Mouse (Mus musculus) urinary bladder, adult 2 months (tissue): ENCODE results near the gene Dst. TPM values are rescaled to one million over a fixed set of nuclear protein-coding genes. Genes with fewer than 3 reads are reported as not detected.
A peak's percentile ranks its signal among the peaks of the same experiment; 100 is the strongest.

Experiments used
- DNase-seq: peaks from one replicate; pipeline ENCODE4 v3.0.0; 2022; ENCODE audit warnings: low spot score
- polyA plus RNA-seq: library from polyadenylated mRNA; depleted of rRNA; stranded (reverse); fragments of >200 nt; gene quantifications from 2 replicates; pipeline ENCODE4 v1.2.3, GENCODE M21; 2012

Dst gene
- polyA plus RNA-seq, 1 experiment = 77.4 TPM

DNA sequence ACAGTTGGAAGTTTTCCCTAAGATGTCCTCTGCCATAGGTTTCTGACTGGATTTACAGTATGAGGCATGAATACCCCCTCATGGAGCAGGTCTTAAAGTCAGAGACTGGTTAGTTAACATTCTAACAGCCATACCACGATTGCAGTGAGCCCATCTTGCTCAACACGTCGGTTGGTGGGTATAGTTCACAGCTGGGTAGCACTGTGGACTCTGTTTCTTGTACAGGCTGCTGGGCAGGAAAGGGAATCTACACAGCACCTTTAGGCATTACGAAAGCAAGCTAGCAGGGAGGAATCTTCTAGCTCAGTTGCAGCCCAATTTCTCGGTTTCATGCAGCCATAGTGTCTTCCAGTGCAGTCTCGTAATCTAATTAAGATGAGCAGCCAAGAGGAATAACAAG, 69.8 kb downstream of the Dst start:
- no peak for DNase-seq

DNA sequence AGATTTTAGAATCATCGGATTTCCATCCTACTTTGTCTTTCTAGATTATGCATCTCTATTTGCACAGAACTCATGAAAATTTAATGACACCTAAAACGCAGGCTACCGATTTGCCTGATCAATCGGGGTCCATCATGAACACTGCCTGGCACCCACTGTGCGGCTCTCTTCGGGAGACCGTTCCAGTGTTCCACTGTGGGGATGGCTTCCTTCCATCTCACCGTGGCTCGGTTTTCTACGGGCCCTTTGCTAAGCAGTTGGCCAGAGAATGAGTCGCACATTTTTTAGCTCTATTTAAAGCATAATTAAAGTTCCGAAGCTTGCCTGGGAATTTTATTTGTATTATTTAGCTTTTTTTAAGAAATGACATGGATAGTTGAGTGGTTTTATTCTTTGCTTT, 72.4 kb downstream of the Dst start:
- DNase-seq = no peak

GRCm38 (mm10) chr1:33989643-33990042, 81.6 kb downstream of the Dst start:
- no peak for DNase-seq

- DNase-seq = no peak
Observed at GRCm38 (mm10) chr1:33991067-33991466, 83.0 kb downstream of the Dst start.

GRCm38 (mm10) chr1:33992810-33993209, 84.8 kb downstream of the Dst start:
- no peak for DNase-seq

GRCm38 (mm10) chr1:33994201-33994600, 86.2 kb downstream of the Dst start:
- DNase-seq = no peak

DNA sequence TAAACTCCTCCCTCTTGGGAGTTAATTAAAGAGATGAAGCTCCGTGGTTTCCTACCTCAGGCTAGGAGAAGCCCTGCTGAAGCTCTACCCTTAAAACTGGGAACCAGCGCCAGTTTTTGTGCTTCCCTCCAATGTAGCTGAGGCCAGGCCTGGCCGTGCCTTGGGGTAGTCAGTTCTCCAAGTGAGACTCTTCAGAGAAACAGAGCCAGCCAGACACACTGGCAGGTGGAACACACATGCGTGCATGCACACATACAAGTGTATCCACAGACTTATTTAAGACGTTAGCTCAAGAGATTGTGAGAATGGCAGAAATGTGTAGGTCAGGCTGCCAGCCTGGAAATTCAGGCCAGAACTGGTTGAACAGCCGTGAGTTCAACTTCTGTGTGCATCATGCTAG, 87.4 kb downstream of the Dst start:
- no peak for DNase-seq

DNA sequence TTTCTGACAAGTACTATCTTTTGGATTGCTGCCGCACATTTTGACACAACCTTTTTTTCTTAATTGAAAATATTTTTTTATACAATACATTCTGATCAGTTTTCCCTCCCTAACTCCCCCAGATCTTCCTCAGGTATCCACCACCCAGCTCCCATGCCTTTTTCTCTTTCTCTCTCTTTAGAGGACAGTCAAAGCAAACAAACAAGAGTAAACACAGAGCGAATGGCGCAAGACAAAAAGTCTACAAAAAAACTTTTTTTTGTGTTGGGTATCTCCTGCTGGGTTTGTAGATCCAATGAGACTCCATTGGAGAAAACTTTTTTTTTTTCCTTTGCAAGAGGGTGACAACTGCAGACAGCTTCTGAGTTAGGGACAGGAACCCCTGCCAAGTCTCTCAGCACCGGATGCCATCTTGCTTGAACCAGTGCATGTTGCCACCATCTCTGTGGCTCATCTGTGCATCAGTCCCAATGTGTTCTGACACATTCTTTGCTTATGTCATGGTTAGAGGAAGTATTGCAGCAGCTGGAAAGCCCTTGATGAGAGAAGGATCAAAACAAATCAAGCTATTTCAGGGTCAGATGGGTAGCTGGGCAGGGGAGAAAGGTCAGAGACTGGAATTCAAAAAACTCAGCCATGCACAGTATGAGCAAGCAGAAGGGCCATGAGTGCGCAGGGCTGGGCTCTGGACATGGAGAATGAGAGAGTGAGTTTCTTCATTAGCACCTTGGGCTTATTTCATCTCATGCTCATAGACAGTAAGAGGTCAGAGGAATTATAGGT, 88.3 kb downstream of the Dst start:
- no peak for DNase-seq

- DNase-seq = no peak
Observed at GRCm38 (mm10) chr1:34002321-34002720, 94.3 kb downstream of the Dst start.

GRCm38 (mm10) chr1:34002970-34003369, 94.9 kb downstream of the Dst start:
- DNase-seq = no peak

GRCm38 (mm10) chr1:34005238-34005725, 97.3 kb downstream of the Dst start:
- no peak for DNase-seq

DNA sequence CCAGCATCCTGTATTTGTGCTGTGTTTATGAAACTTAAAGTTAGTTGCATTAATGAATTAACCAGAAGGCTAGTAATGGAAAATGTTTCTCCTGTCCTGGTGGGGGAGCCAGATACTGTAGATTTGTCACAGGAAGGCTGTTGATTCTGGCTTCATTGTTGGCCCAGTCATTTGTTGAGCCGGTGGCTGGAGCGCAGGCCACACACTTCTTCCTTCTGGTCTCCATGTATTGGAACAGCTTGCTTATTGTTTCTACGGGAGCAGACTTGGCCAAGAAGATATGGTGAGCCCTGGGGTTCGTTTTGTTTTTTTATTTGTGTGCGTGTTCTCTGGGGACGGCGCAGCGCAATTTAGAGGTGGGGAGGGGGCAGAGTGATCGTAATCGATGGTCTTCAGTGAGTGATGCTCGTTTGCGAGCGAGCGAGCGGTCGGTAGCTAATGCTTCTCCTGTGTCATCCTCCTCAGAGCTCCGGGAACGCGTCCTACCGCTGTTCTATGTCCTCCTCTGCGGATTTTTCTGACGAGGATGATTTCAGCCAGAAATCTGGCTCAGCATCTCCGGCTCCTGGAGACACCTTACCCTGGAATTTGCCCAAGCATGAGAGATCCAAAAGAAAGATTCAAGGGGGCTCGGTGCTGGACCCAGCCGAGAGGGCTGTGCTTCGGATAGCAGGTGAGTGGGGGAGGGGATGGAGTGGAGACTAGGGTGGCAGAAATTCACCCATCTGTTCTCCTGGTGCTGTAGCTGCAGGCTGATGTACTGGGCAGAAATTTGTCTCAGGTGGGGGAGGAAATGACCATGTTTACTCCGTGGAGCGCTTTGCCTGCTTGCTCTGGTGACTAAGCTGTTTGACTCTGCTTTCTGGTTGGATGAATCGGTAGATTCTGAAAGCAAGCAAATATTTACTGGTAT, 98.0 kb downstream of the Dst start:
- no peak for DNase-seq

DNA sequence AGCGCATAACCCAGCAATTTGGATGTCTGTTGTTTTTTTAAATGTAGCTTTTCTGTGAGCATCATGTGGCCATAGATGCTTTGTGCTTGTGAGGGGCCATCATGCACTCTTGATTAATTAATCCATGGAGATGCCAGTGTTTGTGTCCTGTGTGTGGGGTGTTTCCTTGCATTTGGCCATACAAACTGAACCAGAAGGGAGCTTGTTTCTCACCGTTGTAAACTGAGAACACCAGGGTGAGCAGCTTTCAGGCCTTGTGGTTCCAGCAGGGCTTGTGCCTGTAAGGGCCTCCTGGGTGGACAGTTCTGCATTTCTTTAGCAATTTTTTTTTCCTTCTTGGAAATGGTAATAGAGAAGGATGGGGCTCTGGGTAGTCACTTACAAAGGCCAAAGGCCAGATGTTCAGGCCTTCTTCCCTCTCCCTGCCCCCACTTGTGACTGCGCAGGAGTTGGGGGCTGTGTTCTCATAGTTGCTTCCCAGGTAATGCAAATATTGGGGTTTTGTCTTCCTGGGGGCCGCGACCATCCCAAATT, 98.9 kb downstream of the Dst start:
- DNase-seq = no peak

GRCm38 (mm10) chr1:34007379-34007778, 99.4 kb downstream of the Dst start:
- DNase-seq = no peak

GRCm38 (mm10) chr1:34011051-34011677, 103.1 kb downstream of the Dst start:
- peak; percentile 50 for DNase-seq

DNA sequence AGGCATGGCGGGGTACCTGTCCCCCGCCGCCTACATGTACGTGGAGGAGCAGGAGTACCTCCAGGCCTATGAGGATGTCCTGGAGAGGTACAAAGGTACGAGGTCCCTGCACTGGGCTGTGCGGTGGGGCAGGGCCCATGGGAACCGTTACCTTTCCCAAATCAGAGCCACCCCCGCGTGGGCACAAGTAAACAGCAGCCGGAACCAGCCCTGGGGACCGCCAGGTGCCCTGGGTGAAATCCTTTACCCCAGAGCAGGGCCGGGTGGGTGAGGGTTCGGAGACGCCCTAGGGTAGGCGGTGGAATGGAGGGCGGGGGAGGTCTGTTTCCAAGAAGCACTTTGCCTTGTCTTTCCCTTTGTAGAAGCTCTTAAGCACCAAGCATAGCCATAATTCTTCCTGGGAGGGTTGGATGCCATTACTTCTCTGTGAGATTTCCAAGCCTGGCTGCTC, 103.8 kb downstream of the Dst start:
- DNase-seq = no peak

- DNase-seq = no peak
Observed at GRCm38 (mm10) chr1:34013490-34013889, 105.5 kb downstream of the Dst start.

GRCm38 (mm10) chr1:34016780-34017179, 108.8 kb downstream of the Dst start:
- DNase-seq = no peak

GRCm38 (mm10) chr1:34017323-34017722, 109.3 kb downstream of the Dst start:
- DNase-seq = no peak

DNA sequence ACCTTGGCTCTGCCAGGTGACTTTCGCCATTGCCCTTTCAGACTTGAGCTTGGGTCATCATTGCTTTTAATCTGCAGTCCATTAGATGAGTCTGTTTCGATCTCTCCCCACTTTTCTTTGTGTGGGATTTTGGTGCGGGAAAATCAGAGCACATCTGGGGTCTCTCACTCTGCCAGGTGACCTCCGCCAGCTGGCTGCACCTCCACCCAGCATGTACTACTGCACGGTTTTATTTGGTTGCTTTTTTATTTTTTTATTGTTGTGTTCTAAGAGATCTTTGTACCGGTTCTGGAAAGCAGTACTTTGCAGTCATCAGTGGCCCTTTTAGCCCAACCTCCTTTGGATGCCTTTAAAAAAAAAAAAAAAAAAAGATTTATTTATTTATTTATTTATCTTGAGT, 112.6 kb downstream of the Dst start:
- no peak for DNase-seq

DNA sequence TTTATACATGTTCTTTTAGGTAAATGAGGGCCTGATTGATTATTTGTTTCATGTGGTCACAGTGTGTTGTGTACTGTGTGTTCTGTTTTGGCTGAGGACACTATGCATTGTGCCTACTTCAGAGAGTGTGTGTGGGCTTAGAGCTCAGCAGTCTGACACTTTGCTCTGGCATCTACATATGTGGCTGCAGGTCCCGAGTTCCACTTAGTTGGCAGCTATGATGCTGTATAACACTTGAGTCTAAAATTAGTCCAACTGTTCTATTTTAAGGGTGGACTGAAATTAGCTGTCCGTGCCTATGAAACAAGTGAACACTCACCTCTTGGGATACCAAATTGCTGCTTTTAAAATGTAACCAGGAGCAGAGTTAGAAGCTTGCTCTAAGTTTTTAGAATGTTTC, 113.5 kb downstream of the Dst start:
- no peak for DNase-seq

DNA sequence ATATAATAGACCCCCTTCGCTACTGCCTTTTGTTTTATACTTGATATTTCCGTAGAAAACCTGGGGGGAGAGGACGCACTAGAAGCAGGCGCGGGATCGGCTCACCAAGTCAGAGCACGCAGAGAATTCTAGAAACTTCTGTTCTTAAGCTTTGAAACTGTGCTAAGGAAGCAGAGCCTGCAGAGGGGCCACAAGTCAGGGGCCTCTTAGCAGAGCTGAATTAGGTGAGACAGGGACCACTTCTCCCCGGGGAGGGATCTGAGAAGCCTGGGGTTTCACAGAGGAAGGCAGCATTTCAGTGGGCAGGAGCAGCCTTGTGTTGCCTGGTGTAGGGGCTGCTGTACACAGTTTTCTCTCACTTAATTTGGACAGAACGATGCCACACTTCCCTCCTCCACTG, 115.1 kb downstream of the Dst start:
- DNase-seq = no peak
